Mouse (Mus musculus) heart, adult 2 months (tissue): ENCODE data around the gene Tsg101.

Source experiments
- CTCF ChIP-seq: fragments of 200-600 bp; IDR thresholded peaks from 2 replicates; pipeline ENCODE4 v1.8.1; 2022; ENCODE audit warnings: antibody characterized with exemption, mild to moderate bottlenecking, moderate library complexity
- EP300 ChIP-seq: fragments of 200-500 bp; IDR thresholded peaks from 2 replicates; pipeline ENCODE4 v1.6.1; 2011; ENCODE audit warnings: low read depth, low read length, control low read depth; ENCODE audit not compliant: insufficient read depth
- POLR2A ChIP-seq: fragments of 200-500 bp; IDR thresholded peaks from 2 replicates; pipeline ENCODE4 v1.6.1; 2011; ENCODE audit warnings: mild to moderate bottlenecking, low read depth, low read length, control low read depth; ENCODE audit not compliant: insufficient read depth

DNA sequence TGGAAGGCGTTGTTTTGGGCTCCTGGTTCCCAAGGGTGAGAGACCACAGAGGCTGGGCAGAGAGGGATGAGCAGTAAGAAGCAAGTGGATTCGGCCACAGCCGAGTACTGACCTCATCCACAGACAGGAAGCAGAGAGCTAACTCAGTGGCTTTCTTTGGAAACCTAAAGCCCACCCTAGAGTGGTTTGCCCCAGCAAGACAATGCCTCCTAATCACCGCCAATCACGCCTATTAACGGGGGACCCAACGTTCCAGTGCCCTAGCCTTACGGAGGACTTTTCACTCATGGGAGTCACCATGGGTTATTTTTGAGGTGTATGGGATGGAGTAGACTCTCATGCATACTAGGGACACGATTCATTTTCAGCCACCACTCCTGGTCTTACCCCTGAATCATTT lies 66.4 kb downstream of the Tsg101 start:
- no peak for TF ChIP-seq CTCF
- TF ChIP-seq EP300, result no peak
- TF ChIP-seq POLR2A, result no peak
